In genomic region chr4:8361305-8361704, GRCm38 (mm10) we compare ENCODE assay signal across 21 mouse cellular contexts.
"Had no signal": no experiment of that assay in that cellular context is flagged by ENCODE, and none has a peak within 500 bp of the region (broad histone marks: within the 10 kb centered on the region; RNA-seq: fewer than 3 reads in every experiment).

No protein-coding gene starts in this region.

- H3K4me1 ChIP-seq: intestine, embryonic 15.5 days; liver, embryonic 13.5 days; lung, embryonic 15.5 days; megakaryocyte, embryonic 14.5 days; midbrain, embryonic 13.5 days; neural tube, embryonic 13.5 days; stomach, embryonic 15.5 days had no signal

- H3K4me2 ChIP-seq: intestine, embryonic 15.5 days; limb, embryonic 13.5 days; liver, embryonic 13.5 days; lung, embryonic 15.5 days; midbrain, embryonic 13.5 days; neural tube, embryonic 13.5 days; stomach, embryonic 15.5 days had no signal

- ATAC-seq: intestine, embryonic 15.5 days; midbrain, embryonic 13.5 days; midbrain, embryonic 16.5 days had no signal

- H3K36me3 ChIP-seq: intestine, embryonic 15.5 days; limb, embryonic 13.5 days; liver, embryonic 13.5 days; lung, embryonic 15.5 days; midbrain, embryonic 10.5 days; midbrain, embryonic 13.5 days; neural tube, embryonic 13.5 days; stomach, embryonic 15.5 days had no signal

- H3K27ac ChIP-seq: intestine, embryonic 15.5 days; left cerebral cortex, adult 2 months; limb, embryonic 13.5 days; liver, embryonic 13.5 days; lung, embryonic 15.5 days; midbrain, embryonic 10.5 days; midbrain, embryonic 13.5 days; neural tube, embryonic 13.5 days; stomach, embryonic 15.5 days had no signal

- H3K9me3 ChIP-seq: intestine, embryonic 15.5 days; limb, embryonic 13.5 days; liver, embryonic 13.5 days; lung, embryonic 15.5 days; megakaryocyte, embryonic 14.5 days; midbrain, embryonic 10.5 days; midbrain, embryonic 13.5 days; neural tube, embryonic 13.5 days; stomach, embryonic 15.5 days had no signal

- DNase-seq: kidney, postnatal 25 days; layer of hippocampus, postnatal 36 days; liver, embryonic 13.5 days; lung, adult 18-20 months; lung, postnatal 10 days; lung, postnatal 36 days; retina, postnatal 1 day; right cerebral cortex, postnatal 25 days; spleen, adult 18-20 months; thymus, postnatal 25 days had no signal

- H3K9ac ChIP-seq: intestine, embryonic 15.5 days; limb, embryonic 13.5 days; liver, embryonic 13.5 days; lung, embryonic 15.5 days; midbrain, embryonic 13.5 days; neural tube, embryonic 13.5 days; stomach, embryonic 15.5 days had no signal

- H3K27me3 ChIP-seq: intestine, embryonic 15.5 days; limb, embryonic 13.5 days; liver, embryonic 13.5 days; lung, embryonic 15.5 days; megakaryocyte, embryonic 14.5 days; midbrain, embryonic 13.5 days; neural tube, embryonic 13.5 days; stomach, embryonic 15.5 days had no signal

- H3K4me3 ChIP-seq: intestine, embryonic 15.5 days; left cerebral cortex, adult 2 months; limb, embryonic 13.5 days; liver, embryonic 13.5 days; lung, embryonic 15.5 days; megakaryocyte, embryonic 14.5 days; midbrain, embryonic 10.5 days; midbrain, embryonic 13.5 days; myocyte; neural tube, embryonic 13.5 days; stomach, embryonic 15.5 days had no signal
